Mouse (Mus musculus) forebrain, embryonic 13.5 days (tissue): Measurements from ENCODE around the gene Wdr24. TPM values are rescaled to one million over a fixed set of nuclear protein-coding genes. Genes with fewer than 3 reads are reported as not detected.

Source experiments
- ATAC-seq: fragments of 200-750 bp; cut with Nextera tagmentation; 2 replicates; pipeline ENCODE4 v1.8.0; 2017
- H3K27ac ChIP-seq: fragments of 300-500 bp; sonication (generic); 2 replicates; pipeline ENCODE4 v1.5.1; 2015; ENCODE audit warnings: inconsistent platforms, mild to moderate bottlenecking, moderate library complexity
- H3K27me3 ChIP-seq: fragments of 300-500 bp; sonication (generic); 2 replicates; pipeline ENCODE4 v1.6.1; 2015; ENCODE audit warnings: mild to moderate bottlenecking, inconsistent platforms
- H3K36me3 ChIP-seq: fragments of 300-500 bp; sonication (generic); 2 replicates; pipeline ENCODE4 v1.6.1; 2015; ENCODE audit warnings: mild to moderate bottlenecking, inconsistent platforms; ENCODE audit not compliant: poor library complexity, severe bottlenecking
- H3K4me1 ChIP-seq: fragments of 300-500 bp; sonication (generic); 2 replicates; pipeline ENCODE4 v1.6.1; 2015; ENCODE audit warnings: inconsistent platforms
- H3K4me2 ChIP-seq: fragments of 300-500 bp; sonication (generic); 2 replicates; pipeline ENCODE4 v1.6.1; 2015; ENCODE audit warnings: inconsistent platforms, mild to moderate bottlenecking, moderate library complexity
- H3K4me3 ChIP-seq: fragments of 300-500 bp; sonication (generic); 2 replicates; pipeline ENCODE4 v1.5.1; 2015; ENCODE audit warnings: mild to moderate bottlenecking, inconsistent platforms
- H3K9ac ChIP-seq: fragments of 300-500 bp; sonication (generic); 2 replicates; pipeline ENCODE4 v1.6.1; 2015; ENCODE audit warnings: mild to moderate bottlenecking, inconsistent platforms
- H3K9me3 ChIP-seq: fragments of 300-500 bp; sonication (generic); replicated peaks from 2 replicates; pipeline ENCODE4 v1.6.1; 2016; ENCODE audit warnings: inconsistent platforms
- WGBS: fragments of 180-500 bp; shearing (Covaris S2); methylation state at CpG from one replicate; pipeline ENCODE4 v1.1.7; 2015; 5-methylcytosine and 5-hydroxymethylcytosine counted together
- polyA plus RNA-seq: library from polyadenylated mRNA; unstranded; fragments of >200 nt; fragmentation: Nextera tagmentation; extraction: Ambion mirVana; gene quantifications from 2 replicates; pipeline ENCODE4 v1.2.1, GENCODE M21; 2015

The Wdr24 gene
- polyA plus RNA-seq, 1 experiment from 2014 or later: 27.7 TPM

DNA sequence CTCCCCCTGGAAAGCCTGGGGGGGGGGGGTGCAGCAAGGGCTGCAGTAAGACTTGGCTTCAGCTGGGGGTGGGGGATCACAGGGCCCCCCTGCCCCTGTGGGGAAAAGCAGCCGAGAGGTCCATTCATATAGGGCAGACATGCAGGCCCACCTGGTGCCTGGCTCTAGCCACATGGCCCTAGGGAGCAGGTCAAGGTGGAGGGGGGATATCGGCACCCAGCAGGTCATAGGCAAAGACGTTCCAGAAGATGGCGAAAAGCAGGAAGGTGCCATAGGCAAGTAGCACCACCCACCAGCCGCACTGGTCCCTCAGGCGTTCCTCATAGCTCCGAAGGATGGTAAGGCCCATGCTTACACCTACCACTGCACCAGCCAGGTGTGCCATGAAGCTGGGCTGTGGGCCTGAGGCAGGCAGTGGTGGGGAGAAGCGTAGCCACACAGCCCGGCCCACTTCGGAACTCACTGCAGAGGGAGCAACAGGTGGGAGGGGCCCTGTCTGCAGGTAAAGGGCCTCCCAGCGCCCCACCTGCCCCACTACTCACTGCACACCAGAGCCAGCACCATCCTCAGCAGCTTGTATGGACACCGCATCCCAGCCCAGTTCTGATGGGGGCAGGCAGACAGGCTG lies 11.3 kb downstream of the Wdr24 start:
- no peaks in the 10 kb centered on the region for H3K27me3 ChIP-seq
- peak overlapping the region; percentile 89 for H3K9ac ChIP-seq
- H3K4me3 ChIP-seq: peak overlapping the region; percentile 87
- H3K4me1 ChIP-seq: peaks cover 74% of the 10 kb centered on the region
- no peaks in the 10 kb centered on the region for H3K9me3 ChIP-seq
- peak overlapping the region; percentile 98 for H3K4me2 ChIP-seq
- WGBS: 87% methylated on average over 12 of the region's 12 CpGs
- no peak overlapping the region for H3K27ac ChIP-seq
- peaks cover 50% of the 10 kb centered on the region for H3K36me3 ChIP-seq
- no peak for ATAC-seq

DNA sequence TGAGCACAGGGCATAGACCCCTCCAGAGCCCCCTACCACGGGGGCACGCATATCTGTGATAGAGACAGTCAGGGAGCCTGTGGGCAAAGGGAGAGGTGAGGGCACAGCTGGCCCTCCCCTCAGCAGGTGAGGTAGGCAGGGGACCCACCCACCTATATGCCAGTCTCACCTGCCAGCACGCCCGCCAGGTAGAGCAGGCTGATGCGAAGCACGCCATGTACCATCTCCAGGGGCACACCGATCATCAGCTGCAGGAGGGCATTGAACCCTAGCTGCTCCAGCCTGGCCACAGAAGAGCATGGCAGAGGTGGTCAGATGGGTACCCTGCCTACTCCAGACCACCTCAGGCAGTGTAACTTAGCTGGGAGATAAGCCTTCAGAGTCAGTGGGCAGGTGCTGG lies 11.9 kb downstream of the Wdr24 start:
- Histone ChIP-seq H3K4me2 (peak overlapping the region; percentile 98), H3K27me3 (no peaks in the 10 kb centered on the region), H3K4me3 (no peak overlapping the region), H3K9ac (peak overlapping the region; percentile 27), H3K4me1 (peaks cover 69% of the 10 kb centered on the region), H3K36me3 (peaks cover 50% of the 10 kb centered on the region), H3K27ac (no peak overlapping the region; the same call in 1 of the 2 replicates), H3K9me3 (no peaks in the 10 kb centered on the region)
- whole genome bisulfite sequencing: 93% methylated on average over 7 of the region's 7 CpGs
- no peak for ATAC-seq

DNA sequence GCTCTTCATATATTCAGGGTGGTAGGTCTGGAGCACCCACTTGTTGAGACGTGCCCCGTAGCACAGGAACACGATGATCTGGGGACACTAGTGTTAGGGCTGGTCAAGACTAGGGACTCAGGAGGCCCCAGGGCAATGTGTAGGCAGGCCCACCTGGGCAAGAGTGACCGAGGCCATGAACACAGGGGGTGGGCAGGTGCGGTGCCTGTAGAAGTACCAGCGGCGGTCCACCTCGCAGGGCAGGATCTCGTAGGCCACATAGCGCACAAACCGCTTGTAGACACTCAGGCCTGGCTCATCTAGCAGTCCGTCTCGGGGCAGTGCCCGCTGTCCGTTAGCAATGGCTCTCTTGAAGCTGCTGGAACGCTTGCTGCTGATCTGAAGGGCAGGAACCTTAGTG lies 12.4 kb downstream of the Wdr24 start:
- no peaks in the 10 kb centered on the region for H3K9me3 ChIP-seq
- peaks cover 50% of the 10 kb centered on the region for H3K36me3 ChIP-seq
- WGBS: 94% methylated on average over 16 of the region's 16 CpGs
- H3K27ac ChIP-seq: peak overlapping the region; percentile 82; the same call in 1 of the 2 replicates
- H3K9ac ChIP-seq: peak overlapping the region; percentile 75
- no peak overlapping the region for H3K4me3 ChIP-seq
- H3K4me1 ChIP-seq: peaks cover 63% of the 10 kb centered on the region
- no peaks in the 10 kb centered on the region for H3K27me3 ChIP-seq
- peak overlapping the region; percentile 79 for H3K4me2 ChIP-seq
- ATAC-seq: no peak

DNA sequence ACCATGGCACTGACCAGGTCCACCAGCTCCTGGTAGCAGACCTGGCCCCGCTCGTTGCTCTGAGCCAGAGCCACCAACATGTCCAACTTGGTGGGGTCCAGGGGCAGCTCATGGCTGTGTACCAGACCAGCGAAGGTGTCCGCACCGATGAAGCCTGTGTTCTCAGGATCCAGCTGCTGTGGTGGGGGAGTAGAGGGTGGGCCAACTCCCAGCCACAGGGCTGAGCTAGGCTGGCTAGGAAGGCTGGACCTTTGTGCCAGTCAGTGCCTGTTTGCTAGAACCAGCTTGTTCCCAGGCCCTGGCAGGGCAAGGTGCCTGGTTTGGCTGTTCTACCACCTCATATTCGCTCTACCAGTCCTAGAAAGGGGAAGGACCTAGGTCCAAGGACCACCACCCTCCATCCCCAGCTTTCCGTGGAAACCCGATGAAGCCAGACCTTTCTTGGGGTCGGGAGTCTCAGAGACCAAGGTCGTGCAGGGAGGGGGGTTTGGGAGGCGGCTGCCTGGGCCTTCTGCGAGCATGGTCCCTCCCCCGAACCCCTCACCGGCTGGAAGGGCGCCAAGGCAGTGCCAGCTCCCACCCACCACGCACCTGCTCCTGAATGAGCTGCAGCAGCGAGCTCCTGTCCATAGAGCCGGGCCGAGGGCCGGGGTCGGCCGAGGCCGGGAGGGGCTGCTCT lies 13.1 kb downstream of the Wdr24 start:
- peak overlapping the region; percentile 44 for H3K4me3 ChIP-seq
- no peaks in the 10 kb centered on the region for H3K9me3 ChIP-seq
- H3K27ac ChIP-seq: peak overlapping the region; percentile 82
- H3K36me3 ChIP-seq: peaks cover 50% of the 10 kb centered on the region
- no peaks in the 10 kb centered on the region for H3K27me3 ChIP-seq
- ATAC-seq: no peak
- H3K4me2 ChIP-seq: peak overlapping the region; percentile 79
- H3K4me1 ChIP-seq: peaks cover 56% of the 10 kb centered on the region
- peak overlapping the region; percentile 75 for H3K9ac ChIP-seq
- WGBS: 20% methylated on average over 23 of the region's 23 CpGs

DNA sequence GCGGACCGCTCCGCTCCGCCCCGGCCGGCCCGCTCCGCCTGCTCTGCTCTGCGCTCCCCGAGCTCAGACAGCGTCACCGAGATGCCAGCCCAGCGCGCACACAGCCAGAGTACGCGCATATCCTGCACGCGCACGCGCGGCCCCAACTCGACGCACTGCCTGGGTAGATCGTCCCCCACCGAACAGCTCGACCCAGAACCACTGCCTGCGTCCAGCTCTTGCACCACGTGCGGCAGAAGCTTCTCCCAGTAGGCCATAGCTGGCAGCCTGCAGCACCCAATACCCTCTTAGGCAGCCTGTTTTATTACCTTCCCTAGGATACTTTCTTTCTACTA lies 13.6 kb downstream of the Wdr24 start, which contains the start of gene Rhbdl1:
Gene Rhbdl1, minus strand, starts transcription at position 220 of the 335 bp plus-strand sequence.
- Histone ChIP-seq H3K27me3 (no peaks in the 10 kb centered on the region), H3K27ac (peak within 1 kb of the TSS; percentile 82), H3K9me3 (no peaks in the 10 kb centered on the region), H3K9ac (peak within 1 kb of the TSS; percentile 75), H3K4me2 (peak within 1 kb of the TSS; percentile 79), H3K36me3 (peaks cover 52% of the 10 kb centered on the region), H3K4me3 (peak within 1 kb of the TSS; percentile 44), H3K4me1 (peaks cover 51% of the 10 kb centered on the region)
- ATAC-seq: peak; percentile 29
- under 1% methylated on average over 29 of the region's 29 CpGs for WGBS

DNA sequence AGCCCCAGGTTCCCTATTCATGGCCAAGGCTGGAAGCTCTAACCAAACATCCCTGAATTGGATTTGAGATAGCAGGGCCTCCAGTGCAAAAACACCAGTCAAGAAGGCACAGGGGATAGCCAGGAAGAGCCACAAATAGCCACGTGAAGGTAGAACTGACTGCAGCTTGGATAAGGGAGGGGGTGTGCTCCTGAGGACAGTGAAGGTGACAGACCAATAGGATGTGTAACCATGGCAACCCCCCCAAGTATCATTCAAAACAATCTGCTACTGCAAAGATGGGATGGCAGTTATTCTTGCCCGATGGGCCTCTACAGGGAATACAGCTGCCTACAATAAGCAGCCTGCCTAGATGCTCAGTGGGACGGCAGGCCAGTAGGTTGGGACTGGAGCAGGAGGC lies 14.1 kb downstream of the Wdr24 start:
- peak overlapping the region; percentile 44; the same call in 1 of the 2 replicates for H3K4me3 ChIP-seq
- ATAC-seq: no peak
- no peaks in the 10 kb centered on the region for H3K9me3 ChIP-seq
- H3K4me2 ChIP-seq: peak overlapping the region; percentile 79
- peaks cover 57% of the 10 kb centered on the region for H3K36me3 ChIP-seq
- H3K27me3 ChIP-seq: no peaks in the 10 kb centered on the region
- peak overlapping the region; percentile 75 for H3K9ac ChIP-seq
- peaks cover 50% of the 10 kb centered on the region for H3K4me1 ChIP-seq
- 27% methylated on average over 3 of the region's 3 CpGs for WGBS
- H3K27ac ChIP-seq: peak overlapping the region; percentile 82

DNA sequence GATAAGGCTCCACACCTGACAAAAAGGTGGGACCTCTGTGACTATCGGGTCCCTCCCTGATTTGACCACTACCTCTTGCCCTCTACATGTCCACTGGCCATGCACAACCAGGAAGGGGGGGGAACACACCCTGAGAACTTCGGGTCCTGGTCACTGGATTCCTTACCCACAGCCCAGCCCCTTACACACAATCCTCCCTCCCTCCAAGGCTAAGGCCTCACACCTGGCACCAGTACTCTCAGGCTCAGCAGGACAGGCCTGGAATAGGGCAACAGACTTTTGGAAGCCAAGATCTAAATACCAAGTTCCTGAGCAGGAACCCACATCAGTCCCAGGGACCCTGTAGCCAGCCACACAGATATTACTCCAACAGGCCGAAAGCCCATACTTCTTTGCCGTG lies 15.5 kb downstream of the Wdr24 start:
- H3K9me3 ChIP-seq: no peaks in the 10 kb centered on the region
- peaks cover 54% of the 10 kb centered on the region for H3K4me1 ChIP-seq
- H3K27me3 ChIP-seq: no peaks in the 10 kb centered on the region
- no peak overlapping the region for H3K9ac ChIP-seq
- no peak overlapping the region for H3K27ac ChIP-seq
- H3K4me2 ChIP-seq: no peak overlapping the region
- H3K4me3 ChIP-seq: no peak overlapping the region
- 87% methylated on average over 4 of the region's 4 CpGs for WGBS
- no peak for ATAC-seq
- peaks cover 57% of the 10 kb centered on the region for H3K36me3 ChIP-seq

DNA sequence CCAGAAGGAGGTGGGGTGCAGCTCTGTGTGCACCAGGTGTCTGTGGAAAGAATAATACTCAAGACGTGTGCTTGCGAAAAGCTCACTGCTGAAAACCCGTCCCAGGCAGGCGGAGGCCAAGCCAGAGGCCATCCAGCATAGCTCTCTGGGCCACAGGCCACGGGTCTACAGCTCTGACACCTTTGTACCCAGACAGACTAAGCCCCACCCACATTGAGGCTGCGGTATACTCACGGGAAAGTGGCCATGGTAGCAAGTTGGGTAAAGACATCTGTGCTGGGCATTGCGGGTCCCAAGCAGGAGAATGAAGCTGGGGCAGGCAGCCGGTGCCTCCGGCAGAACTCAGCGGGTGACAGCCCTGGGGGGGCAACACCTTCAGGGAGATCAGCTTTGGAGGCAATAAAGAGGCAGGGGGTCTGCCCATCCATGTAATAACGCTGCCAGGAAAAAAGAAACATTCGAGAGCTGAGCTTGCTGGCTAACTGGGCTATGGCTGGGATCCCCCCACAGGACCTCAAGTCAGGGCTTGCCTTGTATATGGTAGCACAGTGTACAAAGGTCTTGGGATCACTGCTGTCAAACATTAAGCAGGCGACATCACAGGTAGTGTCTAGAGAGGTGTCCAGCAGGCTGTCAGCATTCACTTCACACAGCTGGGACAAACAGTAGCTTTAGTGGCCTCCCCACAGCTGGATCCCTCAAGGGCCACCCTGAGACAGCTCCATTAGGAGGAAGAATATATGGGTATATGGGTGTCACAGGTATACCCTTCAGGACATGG lies 16.2 kb downstream of the Wdr24 start:
- H3K27me3 ChIP-seq: no peaks in the 10 kb centered on the region
- H3K9me3 ChIP-seq: no peaks in the 10 kb centered on the region
- H3K36me3 ChIP-seq: peaks cover 57% of the 10 kb centered on the region
- no peak overlapping the region for H3K9ac ChIP-seq
- H3K4me2 ChIP-seq: no peak overlapping the region
- no peak overlapping the region for H3K4me3 ChIP-seq
- no peak for ATAC-seq
- peaks cover 49% of the 10 kb centered on the region for H3K4me1 ChIP-seq
- WGBS: 87% methylated on average over 14 of the region's 14 CpGs
- H3K27ac ChIP-seq: no peak overlapping the region

DNA sequence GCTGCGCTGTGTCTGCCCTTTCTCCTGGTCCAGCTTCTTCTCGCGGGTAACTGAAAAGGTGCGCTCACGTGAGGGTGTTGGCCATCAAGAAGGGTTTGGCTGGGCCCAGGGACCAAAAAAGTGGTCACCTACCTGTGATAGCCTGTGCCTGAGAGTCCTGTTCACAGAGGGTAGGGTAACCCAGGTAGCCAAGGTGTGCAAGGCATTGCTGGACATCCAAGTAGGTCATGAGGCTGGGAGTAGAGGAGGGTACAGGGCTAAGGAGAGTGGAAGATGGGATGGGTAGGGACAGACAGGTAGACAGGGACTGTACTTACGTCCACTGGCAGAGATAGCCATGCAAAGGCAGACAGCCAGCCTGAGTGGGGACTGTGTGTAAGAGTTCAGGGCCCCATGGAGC lies 17.1 kb downstream of the Wdr24 start:
- WGBS: 93% methylated on average over 6 of the region's 6 CpGs
- ATAC-seq: no peak
- peaks cover 44% of the 10 kb centered on the region for H3K4me1 ChIP-seq
- no peak overlapping the region for H3K27ac ChIP-seq
- no peaks in the 10 kb centered on the region for H3K27me3 ChIP-seq
- no peak overlapping the region for H3K9ac ChIP-seq
- H3K4me3 ChIP-seq: no peak overlapping the region
- H3K4me2 ChIP-seq: no peak overlapping the region
- H3K36me3 ChIP-seq: peaks cover 56% of the 10 kb centered on the region
- H3K9me3 ChIP-seq: no peaks in the 10 kb centered on the region

DNA sequence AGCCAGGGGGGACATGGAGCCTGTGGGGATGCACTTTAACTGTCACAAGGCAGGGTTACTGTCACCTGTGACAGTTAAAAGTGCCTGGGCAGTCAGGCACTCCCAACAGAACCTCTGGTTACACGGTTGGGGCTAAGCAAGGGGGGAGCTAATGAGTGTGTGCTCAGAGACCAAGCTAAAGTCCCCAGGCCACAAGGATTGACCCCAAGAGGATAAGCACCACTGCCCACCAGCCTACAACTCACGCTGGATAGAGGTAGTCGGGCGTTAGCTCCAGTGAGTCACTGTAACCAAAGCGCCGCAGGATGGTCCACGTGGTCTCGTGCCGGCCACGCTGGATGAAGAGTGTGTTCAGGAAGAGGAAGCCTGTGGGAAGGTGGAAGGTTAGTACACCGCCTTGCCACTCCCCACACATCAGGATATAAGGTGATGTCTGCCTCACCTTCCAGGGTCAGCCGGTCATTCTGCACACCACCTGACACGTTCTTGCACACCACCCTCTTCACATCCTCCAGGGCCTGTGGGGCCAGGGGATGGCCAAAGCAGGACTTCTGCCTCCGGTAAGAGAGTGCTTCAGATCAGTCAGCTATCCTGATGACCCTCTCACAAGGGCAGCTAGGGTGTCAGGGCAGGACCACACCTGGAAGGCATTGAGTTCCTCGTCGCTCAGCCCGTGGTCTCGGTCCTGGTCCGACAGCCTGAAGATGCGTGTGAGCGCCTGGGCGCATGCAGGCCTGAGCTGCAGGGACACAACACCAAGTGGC lies 17.9 kb downstream of the Wdr24 start, which contains the start of gene Gm20683:
Gene Gm20683, minus strand, starts transcription at position 647 of the 764 bp plus-strand sequence.
- Histone ChIP-seq H3K9ac (0 out of 2 replicates have a peak within 1 kb of the TSS, but pooled peaks have one; percentile 8), H3K27ac (no peak within 1 kb of the TSS), H3K36me3 (peaks cover 59% of the 10 kb centered on the region), H3K4me3 (no peak within 1 kb of the TSS), H3K4me2 (no peak within 1 kb of the TSS), H3K4me1 (peaks cover 37% of the 10 kb centered on the region), H3K9me3 (no peaks in the 10 kb centered on the region), H3K27me3 (no peaks in the 10 kb centered on the region)
- ATAC-seq: no peak
- WGBS: 96% methylated on average over 22 of the region's 22 CpGs

DNA sequence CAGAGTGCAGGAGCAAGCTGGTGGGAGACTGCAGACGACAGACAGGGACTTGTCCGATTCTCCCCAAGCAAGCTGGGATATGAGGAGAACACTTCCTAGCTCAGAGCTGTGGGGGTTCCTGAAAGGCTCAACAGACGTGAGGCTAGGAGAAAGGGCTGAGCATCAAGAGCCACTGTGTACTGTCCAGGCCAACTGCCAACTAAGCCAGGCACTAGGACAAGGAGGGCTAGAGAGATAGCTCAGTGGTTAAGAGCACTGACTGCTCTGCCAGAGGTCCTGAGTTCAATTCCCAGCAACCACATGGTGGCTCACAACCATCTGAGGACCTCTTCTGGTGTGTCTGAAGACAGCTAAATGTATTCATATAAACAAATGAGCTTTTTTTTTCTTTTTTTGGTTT lies 19.1 kb downstream of the Wdr24 start:
- 82% methylated on average over 3 of the region's 3 CpGs for WGBS
- Histone ChIP-seq H3K9ac (0 out of 2 replicates have a peak overlapping the region, but pooled peaks have one; percentile 8), H3K27me3 (no peaks in the 10 kb centered on the region), H3K27ac (no peak overlapping the region), H3K36me3 (peaks cover 63% of the 10 kb centered on the region), H3K4me1 (peaks cover 25% of the 10 kb centered on the region), H3K4me2 (no peak overlapping the region), H3K9me3 (no peaks in the 10 kb centered on the region), H3K4me3 (no peak overlapping the region)
- ATAC-seq: no peak
